Mouse (Mus musculus) retina, embryonic 14.5 days (tissue): ENCODE measurements around the gene Gm9918.

Source experiments
- DNase-seq: peaks from one replicate; pipeline ENCODE4 v3.0.0-alpha.2; 2015; ENCODE audit warnings: low spot score

Gm9918 gene

DNA sequence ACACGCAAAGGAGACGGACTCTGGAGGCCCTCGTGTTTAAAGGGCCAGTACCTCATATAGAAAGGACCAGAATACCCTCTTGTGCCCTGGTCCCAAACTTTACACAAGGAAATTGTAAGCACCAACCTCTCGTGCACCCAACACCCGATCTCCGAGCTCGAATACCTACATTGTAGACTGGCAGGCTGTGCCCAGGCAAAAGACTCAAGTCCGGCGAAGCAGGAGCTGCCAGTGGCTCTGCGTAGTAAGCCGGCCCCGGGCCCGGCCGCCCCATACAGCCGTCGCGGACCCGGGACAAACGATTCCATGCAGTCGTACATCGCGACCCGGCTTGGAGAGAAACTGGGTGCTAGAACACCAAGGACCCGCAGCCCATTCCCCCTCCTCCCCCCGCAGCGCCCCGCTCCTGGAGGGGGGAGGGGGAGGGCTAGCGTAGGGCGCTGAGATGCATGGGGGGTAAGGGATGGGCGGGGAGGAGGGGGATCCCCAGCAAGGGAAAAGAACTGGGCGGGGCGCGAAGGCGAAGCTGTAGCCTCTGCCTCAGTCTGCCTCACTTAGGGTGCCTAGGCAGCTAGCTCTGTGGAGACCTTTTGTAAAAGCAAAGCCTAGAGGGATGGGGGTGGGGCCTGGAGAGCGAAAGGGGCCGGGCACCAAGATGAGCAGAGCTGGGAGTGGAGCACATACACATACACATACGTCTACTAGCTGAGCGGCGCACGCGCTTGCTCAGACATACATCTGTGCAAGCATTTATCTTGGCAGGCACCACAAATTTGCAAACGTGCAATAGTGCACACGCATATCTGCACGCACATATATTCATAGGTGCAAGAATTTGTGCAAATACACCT lies 24.2 kb upstream of the Gm9918 start:
- peak; percentile 58 for DNase-seq

GRCm38 (mm10) chr15:102246866-102247251 lies 23.5 kb upstream of the Gm9918 start:
- peak; percentile 83 for DNase-seq

- peak; percentile 51 for DNase-seq
These were observed 22.9 kb upstream of the Gm9918 start for GRCm38 (mm10) chr15:102247252-102248130.

- DNase-seq, result no peak
These were observed 22.1 kb upstream of the Gm9918 start for GRCm38 (mm10) chr15:102248131-102248811.

DNA sequence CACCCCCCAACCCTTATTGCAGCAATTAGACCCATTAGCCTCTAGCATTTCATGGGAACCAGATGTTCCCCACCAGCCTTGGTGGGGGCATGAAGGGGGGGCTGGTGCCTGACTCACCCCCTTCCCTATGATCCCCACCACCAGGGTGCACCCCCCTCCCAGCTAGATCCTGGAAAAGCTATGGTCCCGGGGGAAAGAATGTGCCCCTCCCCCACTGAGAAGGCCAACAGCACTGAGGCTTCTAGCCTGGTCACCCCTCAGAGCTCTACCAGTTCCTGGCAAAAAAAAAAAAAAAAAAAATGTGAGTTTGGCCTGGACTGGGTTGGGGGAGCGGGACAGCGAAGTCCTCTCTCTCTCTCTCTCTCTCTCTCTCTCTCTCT lies 21.6 kb upstream of the Gm9918 start:
- no peak for DNase-seq

GRCm38 (mm10) chr15:102249251-102249691 lies 21.1 kb upstream of the Gm9918 start:
- no peak for DNase-seq

- DNase-seq, result no peak
These were observed 20.4 kb upstream of the Gm9918 start for GRCm38 (mm10) chr15:102249967-102250366.

DNA sequence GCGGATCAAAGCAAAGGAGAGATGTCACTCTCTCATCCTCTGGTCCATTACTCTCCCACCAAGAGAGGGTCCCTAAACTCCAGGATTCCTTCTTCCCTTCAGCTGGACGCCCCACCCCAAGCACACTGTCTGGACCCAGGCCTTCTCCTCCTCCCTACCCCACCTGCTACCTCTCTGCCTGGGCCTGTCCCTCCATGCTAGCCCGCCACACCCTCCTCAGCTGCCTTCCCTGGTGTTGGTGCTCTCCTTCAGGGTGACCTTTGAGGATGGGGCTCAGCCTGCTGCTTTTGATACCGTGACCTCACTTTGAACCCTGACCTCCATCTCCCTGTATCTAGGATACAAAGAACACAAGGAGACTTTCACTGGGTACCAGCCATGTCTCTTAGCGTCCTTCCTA lies 19.8 kb upstream of the Gm9918 start:
- DNase-seq, result no peak

DNA sequence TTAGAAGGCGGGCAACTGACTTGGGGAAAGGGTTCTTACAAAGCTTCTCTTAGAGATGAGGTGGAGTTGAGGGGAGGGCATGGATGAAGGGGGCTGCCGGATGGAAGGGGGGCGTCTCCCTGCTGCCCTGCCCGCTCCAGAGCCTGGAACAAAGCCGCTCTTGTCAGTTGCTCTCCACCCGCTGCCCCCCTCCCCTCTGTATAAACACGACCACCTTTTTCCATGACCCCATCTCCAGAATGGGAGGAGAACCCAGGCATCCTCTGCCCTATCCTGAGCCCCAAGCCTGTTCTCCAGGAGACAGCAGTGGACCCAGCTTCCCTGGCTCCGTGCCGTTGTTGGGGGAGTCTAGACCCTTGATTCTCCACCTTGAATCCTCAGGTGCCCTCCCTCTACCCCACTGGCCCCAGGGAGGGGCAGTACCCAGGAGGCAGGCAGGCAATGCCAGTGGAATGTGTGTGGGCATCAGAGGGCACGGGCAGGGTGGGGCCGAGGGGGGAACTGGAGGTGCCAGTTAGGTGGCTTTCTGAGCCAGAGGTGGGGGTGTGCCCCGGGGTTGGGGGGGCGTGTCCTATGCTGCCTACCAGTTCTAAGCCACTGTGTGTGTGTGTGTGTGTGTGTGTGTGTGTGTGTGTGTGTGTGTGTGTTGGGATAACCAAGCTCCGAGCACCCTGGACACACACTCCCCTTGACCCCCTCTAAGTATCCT lies 14.7 kb upstream of the Gm9918 start:
- no peak for DNase-seq

DNA sequence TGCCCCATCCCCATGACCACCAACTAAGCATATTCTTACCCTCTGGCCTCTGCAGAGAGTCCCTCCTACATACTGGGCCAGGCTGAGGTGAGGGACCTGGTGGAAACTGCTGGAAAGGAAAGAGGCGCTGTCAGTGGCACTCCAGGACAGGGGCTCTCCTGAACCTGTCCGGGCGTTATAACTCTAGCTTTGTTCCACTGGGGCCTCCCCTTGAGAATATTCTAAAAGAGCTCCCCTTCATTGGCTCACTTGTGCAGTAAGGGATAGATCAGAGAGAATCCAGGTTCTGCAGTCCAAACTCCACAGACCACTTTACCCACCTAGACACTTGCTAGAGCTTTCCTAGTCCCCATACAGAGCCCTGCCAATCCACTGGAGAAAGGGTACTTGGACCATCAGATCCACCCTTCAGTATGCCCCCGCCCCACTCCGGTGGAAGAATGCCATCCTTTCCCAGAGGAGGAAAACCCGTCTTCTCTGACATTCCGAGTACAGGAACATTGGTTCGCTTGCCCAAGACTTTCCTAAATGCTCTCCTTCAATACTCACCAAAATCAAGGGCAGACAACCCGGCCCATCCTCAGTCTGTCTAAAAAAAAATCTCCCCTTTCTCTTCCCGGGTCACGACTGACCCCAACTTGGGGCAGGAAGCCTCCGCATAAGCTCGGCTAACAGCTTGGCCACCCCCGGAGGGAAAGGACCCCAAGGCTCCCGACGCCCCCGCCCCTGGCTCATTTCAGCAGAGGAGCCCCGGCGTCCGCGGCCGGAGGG lies 13.7 kb upstream of the Gm9918 start:
- DNase-seq, result no peak

DNA sequence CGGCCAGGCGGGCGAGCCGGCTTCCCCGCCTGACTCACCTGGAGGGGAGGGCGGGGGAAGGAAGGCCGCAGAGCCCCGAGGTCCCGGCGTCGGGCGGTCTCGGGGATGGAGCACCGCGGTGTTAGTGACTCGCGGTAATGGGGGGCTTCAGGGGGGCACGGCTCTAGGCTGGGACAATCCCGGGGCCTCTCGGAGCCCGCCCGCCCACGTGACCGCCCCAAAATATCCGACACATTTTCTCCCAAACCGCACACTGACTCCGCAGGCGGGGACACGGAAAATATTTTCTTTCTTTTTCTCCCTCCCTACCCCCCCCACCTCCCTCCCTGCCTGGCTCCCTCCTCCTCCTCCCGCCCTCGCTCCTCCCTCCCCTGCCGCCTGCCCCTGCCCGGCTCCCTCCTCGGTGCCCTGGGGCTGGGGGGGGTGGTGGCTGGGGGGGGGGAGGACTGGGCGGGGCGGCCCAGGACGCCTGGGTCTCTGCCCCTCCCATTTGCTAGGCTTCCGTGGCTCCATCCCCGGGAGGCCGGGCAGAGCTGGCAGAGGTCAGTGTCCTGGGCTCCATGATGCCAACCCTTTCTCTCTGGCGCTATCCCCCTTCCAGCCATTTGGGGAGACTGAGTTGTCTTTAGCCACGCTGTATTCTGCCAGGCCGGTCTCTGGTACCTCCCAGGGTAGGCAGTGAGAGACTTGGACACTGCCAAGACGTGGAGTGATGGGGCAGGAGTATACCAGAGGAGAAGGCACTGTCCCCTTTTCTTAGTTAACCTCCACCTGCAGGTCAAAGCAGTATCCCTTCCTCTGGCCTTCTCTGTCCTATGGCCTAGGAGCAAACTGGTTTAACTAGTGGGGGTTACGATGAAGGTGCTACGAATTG lies 12.9 kb upstream of the Gm9918 start, which contains the start of gene Rarg:
Gene Rarg (minus strand): TSS at position 316 of the 874 bp plus-strand sequence.
- DNase-seq, result peak; percentile 27

- DNase-seq, result no peak
These were observed 12.3 kb upstream of the Gm9918 start for GRCm38 (mm10) chr15:102258076-102258470.

DNA sequence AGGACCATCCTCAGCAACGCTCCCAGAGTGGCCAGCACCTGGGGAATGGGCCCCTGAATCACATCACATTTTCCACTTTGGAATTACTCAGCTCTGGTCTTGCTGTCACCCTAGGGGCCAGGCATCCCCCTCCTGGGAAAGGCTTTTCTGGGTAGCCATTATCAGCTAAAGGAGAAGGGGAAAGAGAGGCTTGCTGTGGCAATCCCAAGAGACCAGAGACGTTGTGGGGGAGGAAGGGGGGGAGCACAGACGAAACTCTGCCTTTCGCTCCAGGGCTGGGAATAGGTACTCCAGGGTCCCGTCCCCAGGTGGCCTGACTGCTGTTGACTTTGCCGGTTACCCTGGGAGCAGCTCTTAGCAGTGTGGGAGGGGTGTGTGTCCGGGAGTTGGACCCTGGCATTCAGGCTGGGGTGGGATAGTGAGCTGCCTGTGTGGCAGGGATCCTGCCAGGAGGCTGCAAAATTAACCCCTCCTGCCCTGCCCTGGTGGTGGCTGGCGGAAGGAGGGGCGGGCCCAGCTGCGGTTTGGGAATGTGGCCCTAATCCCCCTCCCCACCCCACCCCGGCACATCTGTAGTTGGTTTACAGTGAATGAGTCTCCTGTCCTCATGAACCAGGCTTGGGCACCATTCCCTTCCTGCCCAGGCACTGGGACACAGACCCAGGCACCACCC lies 11.6 kb upstream of the Gm9918 start:
- DNase-seq, result no peak

DNA sequence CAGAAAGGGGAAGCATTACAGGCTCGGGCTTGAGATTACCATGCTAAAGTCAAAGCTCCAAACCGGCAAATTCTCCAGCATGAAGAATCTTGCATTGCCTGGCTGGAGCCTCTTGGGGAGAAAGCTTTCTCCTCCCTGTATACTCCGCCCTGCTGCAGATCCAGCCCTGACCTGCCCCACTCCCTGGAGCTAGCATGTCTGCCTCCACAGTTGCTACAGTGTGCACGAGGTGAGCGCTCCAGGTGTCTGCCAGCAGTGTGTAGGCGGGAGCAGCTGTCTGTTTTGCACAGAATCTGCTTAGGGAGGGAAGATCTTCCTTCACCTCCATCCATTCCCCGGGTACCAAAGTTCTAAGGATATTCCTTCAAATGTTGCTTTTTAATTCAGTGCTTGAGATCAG lies 7.8 kb upstream of the Gm9918 start:
- DNase-seq, result no peak

DNA sequence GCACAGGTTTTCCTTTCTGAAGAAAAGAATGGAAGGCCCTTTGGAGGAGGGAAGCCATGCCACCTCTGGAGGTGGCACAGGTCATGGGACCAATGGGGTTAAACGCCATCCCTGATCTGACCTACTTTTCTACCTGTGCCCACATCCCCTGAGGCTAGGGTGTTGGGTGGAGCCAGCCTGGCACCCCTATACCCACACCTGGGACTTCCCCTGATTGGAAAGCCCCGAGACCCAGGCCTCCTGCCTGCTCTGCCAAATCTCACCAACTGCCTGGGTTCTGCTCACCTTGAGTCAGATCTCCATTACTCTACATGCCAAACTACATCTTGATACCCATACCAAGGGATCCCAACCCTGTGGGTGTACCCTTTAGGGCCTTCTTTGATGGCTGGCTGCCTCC lies 7.3 kb upstream of the Gm9918 start:
- no peak for DNase-seq

DNA sequence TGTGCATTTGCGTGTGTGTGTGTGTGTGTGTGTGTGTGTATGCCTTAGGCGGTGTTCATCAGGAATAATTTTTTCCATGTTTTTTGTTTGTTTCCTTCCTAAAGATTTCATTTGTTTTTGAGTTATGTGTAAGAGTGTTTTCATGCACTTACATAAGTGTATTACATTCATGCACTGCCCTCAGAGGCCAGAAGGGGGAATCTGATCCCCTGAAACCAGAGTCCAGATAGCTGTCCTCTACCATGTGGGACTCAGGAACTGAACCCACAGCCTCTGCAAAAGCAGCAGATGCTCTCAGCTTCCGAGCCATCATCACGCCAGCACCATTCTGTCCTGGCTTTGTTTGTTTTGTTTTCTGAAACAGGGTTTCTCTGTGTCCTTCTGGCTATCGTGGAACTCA lies 4.8 kb upstream of the Gm9918 start:
- DNase-seq, result no peak

GRCm38 (mm10) chr15:102271441-102271840 lies 1.1 kb downstream of the Gm9918 start:
- DNase-seq, result no peak

GRCm38 (mm10) chr15:102273982-102274716 lies 3.8 kb downstream of the Gm9918 start:
- DNase-seq, result no peak

- no peak for DNase-seq
These were observed 8.3 kb downstream of the Gm9918 start for GRCm38 (mm10) chr15:102278726-102279091.
